Mouse (Mus musculus) cerebellum, adult 2 months (tissue): ENCODE results near the gene Slc26a10.

ENCODE experiments used
- CTCF ChIP-seq: fragments of 200-500 bp; IDR thresholded peaks from 2 replicates; pipeline ENCODE4 v1.5.1; 2011; ENCODE audit warnings: low read depth, mild to moderate bottlenecking, control low read depth, low read length, moderate library complexity, borderline replicate concordance; ENCODE audit not compliant: insufficient read depth
- POLR2A ChIP-seq: fragments of 200-500 bp; IDR thresholded peaks from 2 replicates; pipeline ENCODE4 v1.6.1; 2011; ENCODE audit warnings: low read length, control low read depth, borderline replicate concordance; ENCODE audit not compliant: insufficient read depth

DNA sequence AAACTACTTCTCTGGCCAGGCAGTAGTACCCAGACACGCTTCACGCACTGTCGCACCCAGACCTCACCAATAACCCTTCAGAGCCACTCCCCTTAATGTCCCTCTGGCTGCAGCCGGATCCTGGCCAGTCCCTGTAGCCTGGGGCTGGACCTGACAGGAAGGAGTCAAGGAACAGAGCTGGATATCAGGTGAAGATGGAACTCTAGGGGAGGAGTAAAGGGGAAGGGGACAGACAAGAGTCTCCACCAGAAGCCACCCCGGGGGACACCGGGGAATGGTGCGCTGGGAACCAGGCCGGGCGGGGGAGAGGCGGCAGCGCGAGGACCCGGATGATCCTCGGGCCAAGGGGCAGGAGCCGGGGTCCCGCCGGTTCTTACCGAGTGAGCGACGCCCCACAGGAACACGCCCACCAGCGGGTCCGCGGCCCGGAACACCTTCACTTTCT is 30.5 kb upstream of the Slc26a10 start:
- TF ChIP-seq CTCF (no peak), POLR2A (no peak)
